ENCODE assay signal across 8 mouse cellular contexts in the genomic region with DNA sequence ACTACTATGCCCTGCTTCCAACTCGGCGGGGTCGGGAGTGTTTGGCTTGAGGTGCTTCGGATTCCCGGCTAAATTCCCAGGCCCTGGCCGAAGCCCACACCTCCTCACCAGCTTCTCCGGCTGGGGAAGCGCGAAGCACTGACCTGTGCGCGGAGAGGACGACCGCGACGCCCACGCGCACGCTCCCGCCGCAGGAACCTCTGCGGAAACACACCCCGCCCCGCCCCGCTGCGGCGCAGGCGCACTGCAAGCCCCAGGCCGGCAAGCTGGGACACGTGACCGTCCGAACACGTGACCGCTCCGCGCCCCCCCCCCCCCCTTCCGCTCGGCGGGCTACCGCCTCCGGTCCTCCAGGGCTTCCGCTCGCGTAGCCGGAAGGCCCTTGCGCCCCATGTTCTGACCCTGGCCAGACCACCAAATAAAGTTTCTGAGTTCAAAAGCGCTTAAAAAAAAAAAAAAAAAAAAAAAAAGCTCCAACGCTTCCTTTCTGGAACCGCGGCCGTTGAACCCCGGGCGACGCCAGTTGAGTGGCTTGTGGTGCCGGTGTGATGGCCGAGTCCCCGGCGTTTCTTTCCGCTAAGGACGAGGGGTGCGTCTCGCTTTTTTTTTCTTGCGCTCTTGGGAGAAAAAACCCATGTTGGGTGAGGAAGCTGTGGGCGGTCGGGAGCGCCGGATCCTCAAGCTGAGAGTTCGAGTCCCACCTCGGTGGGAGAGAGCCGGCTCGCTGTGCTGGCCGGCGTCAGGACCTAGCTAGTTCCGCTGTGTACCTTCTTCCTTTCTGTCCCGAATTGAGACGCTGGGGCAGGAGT. TPM values are rescaled to one million over a fixed set of nuclear protein-coding genes. Genes with fewer than 3 reads are reported as not detected.
A peak's percentile ranks its signal among the peaks of the same experiment; 100 is the strongest.
DNase-seq lines count a peak whose midpoint lies in the region; ATAC-seq and TF ChIP-seq lines count a peak whose summit lies in the region.

A gene (minus strand): TSS at position 266 of the 809 bp plus-strand sequence.
A gene (plus strand): TSS at position 345 of the 809 bp plus-strand sequence.

- no peak for TF ChIP-seq CTCF in layer of hippocampus, adult 2 months (conservative IDR thresholded peaks at IDR 0.05)
- TF ChIP-seq CTCF in lung, embryonic 14.5 days (IDR thresholded peaks at IDR 0.05; ENCODE audit: low read depth), result no peak
- TF ChIP-seq CTCF in olfactory bulb, adult 2 months (IDR thresholded peaks at IDR 0.05; ENCODE audit: insufficient read depth, low read depth, low read length), result no peak
- TF ChIP-seq CTCF in thymus, adult 2 months (IDR thresholded peaks at IDR 0.05; ENCODE audit: borderline replicate concordance, control insufficient read depth, extremely low read depth, insufficient read depth, low read length, poor library complexity), result peak; percentile 44; the same call in 1 of the 2 replicates

- in situ Hi-C loops in ES-E14 (cut with MboI; ENCODE audit: low sequenced_read_pairs in 2 of 2, unreplicated experiment in 2 of 2), result no loop called here

- peak within 1 kb of the TSS; percentile 78 to 93 for H3K4me3 ChIP-seq in ES-E14 (ENCODE audit: insufficient read depth in 1 of 2, low read depth in 1 of 2, low read length in 2 of 2, poor library complexity in 1 of 2, severe bottlenecking in 1 of 2)
- peak within 1 kb of the TSS; percentile 72 for H3K4me3 ChIP-seq in forebrain, embryonic 16.5 days (replicated peaks; ENCODE audit: low read length)
- H3K4me3 ChIP-seq in layer of hippocampus, adult 2 months, result peak within 1 kb of the TSS; percentile 94
- peak within 1 kb of the TSS; percentile 73 for H3K4me3 ChIP-seq in lung, embryonic 14.5 days (ENCODE audit: low read depth, low read length)
- peak within 1 kb of the TSS; percentile 89 for H3K4me3 ChIP-seq in olfactory bulb, adult 2 months (ENCODE audit: insufficient read depth, low read depth, low read length)
- peak within 1 kb of the TSS; percentile 74 for H3K4me3 ChIP-seq in thymus, adult 2 months (ENCODE audit: control insufficient read depth, insufficient read depth, low read length)

- no peaks in the 10 kb centered on the region for H3K27me3 ChIP-seq in forebrain, embryonic 16.5 days (replicated peaks; ENCODE audit: control insufficient read depth, insufficient read depth, low read length)
- H3K27me3 ChIP-seq in lung, embryonic 14.5 days (ENCODE audit: insufficient read depth, low read length), result no peaks in the 10 kb centered on the region
- no peaks in the 10 kb centered on the region for H3K27me3 ChIP-seq in thymus, adult 2 months (ENCODE audit: control insufficient read depth, insufficient read depth, low read length)

- under 1% methylated on average over 63 of the region's 75 CpGs for whole genome bisulfite sequencing in forebrain, embryonic 16.5 days
- WGBS in lung, embryonic 14.5 days, result under 1% methylated on average over 72 of the region's 75 CpGs
- under 1% methylated on average over 72 of the region's 75 CpGs for WGBS in olfactory bulb, adult 2 months
- under 1% methylated on average over 72 of the region's 75 CpGs for WGBS in thymus, adult 2 months

- H3K27ac ChIP-seq in ES-E14 (ENCODE audit: insufficient read depth, low read depth, low read length, poor library complexity, severe bottlenecking), result peak within 1 kb of the TSS; percentile 82
- H3K27ac ChIP-seq in forebrain, embryonic 16.5 days (ENCODE audit: low read length), result peak within 1 kb of the TSS; percentile 69
- peak within 1 kb of the TSS; percentile 98 for H3K27ac ChIP-seq in layer of hippocampus, adult 2 months
- H3K27ac ChIP-seq in lung, embryonic 14.5 days (ENCODE audit: low read depth), result peak within 1 kb of the TSS; percentile 94
- H3K27ac ChIP-seq in olfactory bulb, adult 2 months (ENCODE audit: insufficient read depth, low read depth, low read length), result peak within 1 kb of the TSS; percentile 84
- peak within 1 kb of the TSS; percentile 92 for H3K27ac ChIP-seq in thymus, adult 2 months (ENCODE audit: control insufficient read depth, insufficient read depth, low read length)

- DNase-seq in ES-E14 (ENCODE audit: low read depth, low spot score), result peak; percentile 85
- DNase-seq in cerebellum, adult 11-12 months, result peak; percentile 98
- peak; percentile 95 for DNase-seq in heart, postnatal 36 days
- peak; percentile 93 to 94 for DNase-seq in layer of hippocampus, adult 2 months (ENCODE audit: low spot score in 2 of 2)
- DNase-seq in lung, embryonic 14.5 days, result peak; percentile 96
- DNase-seq in thymus, adult 2 months, result peak; percentile 95

- peak within 1 kb of the TSS; percentile 91 for H3K9ac ChIP-seq in ES-E14 (ENCODE audit: insufficient read depth, low read depth, low read length, poor library complexity, severe bottlenecking)
- peak within 1 kb of the TSS; percentile 74 for H3K9ac ChIP-seq in forebrain, embryonic 16.5 days (replicated peaks; ENCODE audit: low read depth, low read length)
- peak within 1 kb of the TSS; percentile 80 for H3K9ac ChIP-seq in lung, embryonic 14.5 days

- peak within 1 kb of the TSS; percentile 80 for H3K4me2 ChIP-seq in forebrain, embryonic 16.5 days (ENCODE audit: low read length)
- peak within 1 kb of the TSS; percentile 71 for H3K4me2 ChIP-seq in lung, embryonic 14.5 days

- H3K36me3 ChIP-seq in ES-E14 (ENCODE audit: control insufficient read depth, insufficient read depth, low read length, poor library complexity, severe bottlenecking), result peaks cover 5% of the 10 kb centered on the region
- H3K36me3 ChIP-seq in forebrain, embryonic 16.5 days (ENCODE audit: control insufficient read depth, insufficient read depth), result no peaks in the 10 kb centered on the region
- H3K36me3 ChIP-seq in lung, embryonic 14.5 days (ENCODE audit: insufficient read depth), result peaks cover 16% of the 10 kb centered on the region; the same call in 1 of the 2 replicates
- no peaks in the 10 kb centered on the region for H3K36me3 ChIP-seq in thymus, adult 2 months (ENCODE audit: control insufficient read depth, insufficient read depth, low read length)

- peaks cover 13 to 16% of the 10 kb centered on the region in 2 experiments for H3K4me1 ChIP-seq in ES-E14 (ENCODE audit: control insufficient read depth in 2 of 2, insufficient read depth in 2 of 2, low read length in 2 of 2, poor library complexity in 1 of 2)
- H3K4me1 ChIP-seq in forebrain, embryonic 16.5 days (replicated peaks; ENCODE audit: control insufficient read depth, insufficient read depth, low read length), result peaks cover 18% of the 10 kb centered on the region
- no peaks in the 10 kb centered on the region for H3K4me1 ChIP-seq in lung, embryonic 14.5 days (ENCODE audit: insufficient read depth)
- H3K4me1 ChIP-seq in olfactory bulb, adult 2 months (ENCODE audit: control insufficient read depth, insufficient read depth, low read length), result peaks cover 12% of the 10 kb centered on the region
- H3K4me1 ChIP-seq in thymus, adult 2 months (replicated peaks; ENCODE audit: control insufficient read depth, insufficient read depth, low read length), result peaks cover 9% of the 10 kb centered on the region

- intact Hi-C loops in heart, postnatal 36 days (cut with DNase I), result loop anchor here (10.0 kb wide), 1 partner anchor 732 kb away; no protein-coding TSS in a partner anchor

- peak; percentile 95 for ATAC-seq in forebrain, embryonic 16.5 days
- peak; percentile 96 for ATAC-seq in lung, embryonic 14.5 days (ENCODE audit: insufficient read depth)

- no peaks in the 10 kb centered on the region for H3K9me3 ChIP-seq in ES-E14 (ENCODE audit: control insufficient read depth, insufficient read depth, low read depth, low read length)
- H3K9me3 ChIP-seq in forebrain, embryonic 16.5 days (ENCODE audit: control insufficient read depth, low read length), result no peaks in the 10 kb centered on the region
- no peaks in the 10 kb centered on the region for H3K9me3 ChIP-seq in lung, embryonic 14.5 days (ENCODE audit: low read depth, low read length)

- TF ChIP-seq POLR2A in olfactory bulb, adult 2 months (IDR thresholded peaks at IDR 0.05; ENCODE audit: insufficient read depth, low read depth, low read length), result peak; percentile 91
- peak; percentile 74 for TF ChIP-seq POLR2A in thymus, adult 2 months (IDR thresholded peaks at IDR 0.05; ENCODE audit: control insufficient read depth, extremely low read depth, insufficient read depth, low read length, poor library complexity)

TF ChIP-seq in ES-E14, 5 proteins besides CTCF, POLR2A, EP300 and RAD21:
- TF ChIP-seq HCFC1 (IDR thresholded peaks at IDR 0.05; ENCODE audit: borderline replicate concordance, insufficient read depth, low read length) (peak; percentile 86), MAFK (IDR thresholded peaks at IDR 0.05; ENCODE audit: insufficient read depth, low read depth, low read length) (peak; percentile 85), CHD2 (IDR thresholded peaks at IDR 0.05; ENCODE audit: low read depth, low read length) (no peak), ZC3H11A (IDR thresholded peaks at IDR 0.05; ENCODE audit: borderline replicate concordance, low read depth, low read length) (no peak), ZNF384 (IDR thresholded peaks at IDR 0.05; ENCODE audit: low read depth, low read length) (peak; percentile 100)
TF ChIP-seq in ES-E14: peak in this region for 3.

RNA-seq across cellular contexts. Expression of the first gene that starts in this region (rescaled TPM):
- 31.8 and 35.1 TPM in 2 replicates for total RNA-seq in ES-E14 (2012; rRNA removed)
- polyA plus RNA-seq in forebrain, embryonic 16.5 days (2015; fragmentation: Nextera tagmentation; extraction: Ambion mirVana), result 53.6 and 57.5 TPM in 2 replicates
- total RNA-seq in heart, postnatal 36 days (2021), result 10 to 100 TPM; 62.2 to 63.2 TPM
- total RNA-seq in layer of hippocampus, adult 2 months (2021), result 10 to 100 TPM; 33.1 to 44.9 TPM
- 46.0 and 46.3 TPM in 2 replicates for polyA plus RNA-seq in lung, embryonic 14.5 days (2014; fragmentation: Nextera tagmentation; extraction: Ambion mirVana)
- not detected in 2 replicates for polyA plus RNA-seq in olfactory bulb, adult 2 months (2012; ENCODE audit: insufficient read depth, insufficient read length, low replicate concordance, missing spikeins)
- polyA plus RNA-seq in thymus, adult 2 months (2012; rRNA removed), result 32.2 and 43.6 TPM in 2 replicates

RNA-seq across cellular contexts. Expression of the second gene that starts in this region (rescaled TPM):
- 17.6 and 19.0 TPM in 2 replicates for total RNA-seq in ES-E14 (2012; rRNA removed)
- polyA plus RNA-seq in forebrain, embryonic 16.5 days (2015; fragmentation: Nextera tagmentation; extraction: Ambion mirVana), result 12.8 and 14.1 TPM in 2 replicates
- total RNA-seq in heart, postnatal 36 days (2021), result 1 to 10 TPM; 7.3 to 8.7 TPM
- total RNA-seq in layer of hippocampus, adult 2 months (2021), result 10 to 100 TPM; 24.0 to 24.9 TPM
- polyA plus RNA-seq in lung, embryonic 14.5 days (2014; fragmentation: Nextera tagmentation; extraction: Ambion mirVana), result 20.7 and 21.1 TPM in 2 replicates
- polyA plus RNA-seq in olfactory bulb, adult 2 months (2012; ENCODE audit: insufficient read depth, insufficient read length, low replicate concordance, missing spikeins), result 333 TPM in 1 of 2 replicates, not detected in the other
- polyA plus RNA-seq in thymus, adult 2 months (2012; rRNA removed), result 22.1 and 23.1 TPM in 2 replicates

Comparison
In these comparisons a context has a peak if more than half of its experiments do, and no peak if none do; other contexts are left out.
1. Peak in every context shown above with its lines: DNase-seq, ATAC-seq, H3K4me3 ChIP-seq and H3K27ac ChIP-seq.